Mouse (Mus musculus) lung, postnatal 0 days (tissue): ENCODE measurements at regions not wholly inside any gene's neighbourhood (a gene's known extent, or its start where the extent isn't known, plus 50 kb on each side); places are given as distances from the start of the nearest gene placed in this dataset.

Experiments
- CTCF ChIP-seq: IDR thresholded peaks from 2 replicates; pipeline ENCODE4 v1.5.1; 2016; ENCODE audit warnings: antibody characterized with exemption, mild to moderate bottlenecking
- EP300 ChIP-seq: IDR thresholded peaks from 2 replicates; pipeline ENCODE4 v1.6.1; 2016; ENCODE audit warnings: antibody characterized with exemption, mild to moderate bottlenecking, control low read depth

GRCm38 (mm10) chr8:44844362-44844761 is 90.9 kb upstream of the Fat1 start:
- no peak for TF ChIP-seq CTCF
- no peak for TF ChIP-seq EP300
